Mouse (Mus musculus) left cerebral cortex, adult 9 months (tissue): ENCODE measurements around the gene Itga7.

ENCODE experiments used
- DNase-seq, 2 experiments: peaks; one replicate each; pipeline ENCODE4 v3.0.0; 2022; ENCODE audit warnings: low spot score in 2 of 2

Itga7 gene

DNA sequence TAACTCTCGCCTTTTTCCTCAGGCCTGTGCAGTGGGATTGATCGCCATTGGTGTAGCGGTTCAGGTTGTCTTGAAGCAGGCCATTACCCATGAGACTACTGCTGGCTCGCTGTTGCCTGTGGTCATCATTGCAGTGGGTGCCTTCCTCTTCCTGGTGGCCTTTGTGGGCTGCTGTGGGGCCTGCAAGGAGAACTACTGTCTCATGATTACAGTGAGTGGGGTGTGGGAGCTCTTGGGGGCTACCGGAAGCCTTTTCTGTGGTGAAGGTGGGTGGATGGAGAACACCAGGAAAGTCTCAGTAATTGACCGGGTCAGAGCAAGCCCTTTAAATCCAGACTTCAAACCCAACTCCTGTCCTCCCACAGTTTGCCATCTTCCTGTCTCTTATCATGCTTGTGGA, 22.2 kb upstream of the Itga7 start:
- no peak for DNase-seq

DNA sequence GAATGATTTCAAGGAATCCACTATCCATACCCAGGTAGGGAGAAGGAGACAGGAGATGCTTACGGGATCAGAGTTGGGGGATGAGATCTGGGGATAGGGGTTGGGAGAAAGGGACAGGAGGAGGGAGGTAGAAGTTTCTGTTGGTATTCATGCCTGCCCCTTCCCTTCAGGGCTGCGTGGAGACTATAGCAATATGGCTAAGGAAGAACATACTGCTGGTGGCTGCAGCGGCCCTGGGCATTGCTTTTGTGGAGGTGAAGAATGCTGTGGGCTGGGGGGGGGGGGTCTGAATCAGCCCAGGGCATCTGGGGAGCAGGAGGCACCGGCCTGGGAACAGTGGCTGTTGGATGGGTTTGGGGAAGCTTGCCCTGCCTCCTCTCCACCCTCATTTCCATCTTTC, 21.4 kb upstream of the Itga7 start:
- no peak for DNase-seq

DNA sequence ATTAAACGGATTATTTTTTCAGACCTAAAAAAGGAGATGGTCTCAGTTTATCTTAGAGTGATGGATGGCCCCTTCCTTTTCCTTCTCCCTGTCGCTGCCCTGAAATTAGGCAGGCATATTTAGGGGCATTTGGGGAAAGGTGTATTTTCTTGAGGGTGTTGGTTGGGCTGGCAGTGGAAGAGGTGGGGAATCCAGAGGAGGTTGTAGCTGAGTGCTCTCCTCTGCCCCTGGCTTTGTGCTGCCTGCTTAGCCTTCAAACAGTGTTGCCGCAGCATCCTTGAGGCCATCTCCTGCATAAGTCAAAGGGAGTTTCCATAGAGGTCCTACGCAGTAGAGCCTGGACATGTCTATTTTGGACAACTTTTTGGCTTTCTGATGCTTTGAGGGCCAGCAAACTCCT, 20.8 kb upstream of the Itga7 start:
- no peak for DNase-seq

DNA sequence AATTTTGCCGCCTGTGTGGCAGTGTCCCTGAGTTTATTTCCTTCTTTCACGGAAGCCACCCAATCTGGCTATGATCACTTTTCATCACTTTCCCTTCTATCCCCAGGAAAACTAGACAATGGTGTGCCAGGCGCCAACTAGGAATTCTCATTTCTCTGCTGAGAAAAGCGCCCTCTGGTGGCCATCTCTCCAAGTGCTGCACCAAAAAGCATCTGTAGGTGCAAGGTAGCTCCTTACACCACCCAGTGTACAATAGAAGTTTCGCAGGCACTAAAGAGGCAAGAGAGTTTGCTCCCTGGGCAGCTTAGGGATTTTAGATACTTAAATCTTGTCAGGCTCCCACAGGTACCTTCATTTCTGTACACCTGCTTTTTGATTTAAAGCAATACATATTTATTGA, 20.4 kb upstream of the Itga7 start:
- DNase-seq = peak in 1 of 2 experiments; percentile 94

DNA sequence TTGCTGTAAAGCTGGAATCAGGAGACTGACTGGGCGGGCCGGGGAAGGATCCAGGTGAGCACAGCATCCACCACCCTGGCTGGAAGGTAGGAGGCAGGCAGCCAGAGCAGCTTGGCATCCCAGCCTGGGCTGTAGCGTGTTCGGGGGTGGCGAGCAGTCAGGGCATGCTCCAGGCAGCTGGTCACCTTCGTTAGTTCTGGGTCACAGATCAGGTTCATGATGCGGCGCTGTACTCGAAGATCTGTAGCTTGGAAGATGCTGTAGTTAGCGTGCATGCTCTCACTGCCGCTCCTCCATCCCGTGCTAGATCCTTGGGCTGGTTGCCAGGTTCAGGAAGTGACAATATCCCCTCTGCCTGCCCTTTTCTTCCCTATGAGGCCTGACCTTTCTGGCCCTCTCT, 19.9 kb upstream of the Itga7 start:
- DNase-seq = no peak

DNA sequence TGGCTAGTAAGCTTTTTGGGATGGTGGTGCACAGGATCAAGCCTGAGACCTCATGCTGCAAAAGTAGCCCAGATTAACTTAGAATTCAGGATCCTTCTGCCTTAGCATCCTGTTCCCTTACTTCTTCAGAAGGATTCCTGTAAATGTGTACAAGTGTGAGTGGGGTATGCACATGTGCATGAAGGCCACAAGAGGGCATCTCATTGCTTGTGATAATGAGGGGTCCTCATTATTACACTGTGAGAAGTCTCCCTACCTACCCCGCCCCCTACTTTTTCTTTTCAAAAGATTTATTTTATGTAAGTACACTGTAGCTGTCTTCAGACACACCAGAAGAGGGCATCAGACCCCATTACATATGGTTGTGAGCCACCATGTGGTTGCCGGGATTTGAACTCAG, 18.1 kb upstream of the Itga7 start:
- no peak for DNase-seq

DNA sequence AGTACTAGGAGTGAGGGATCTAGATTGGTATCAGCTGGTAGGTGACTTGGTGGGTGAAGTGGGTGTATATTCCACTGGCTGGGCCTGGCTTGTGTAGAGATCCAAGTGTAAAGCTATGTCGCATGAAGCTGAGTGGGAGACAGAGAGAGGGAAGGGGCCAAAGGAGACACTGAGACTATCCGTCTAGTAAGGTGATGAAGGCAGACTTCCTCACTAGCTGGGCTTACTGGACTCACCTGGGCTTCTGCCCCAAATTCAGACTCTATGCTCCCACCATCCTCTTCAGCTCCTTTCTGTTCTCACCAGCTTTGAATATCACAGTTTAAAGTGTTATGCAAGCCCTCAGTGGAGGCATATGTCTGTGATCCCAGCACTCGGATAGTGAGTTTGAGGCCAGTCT, 17.0 kb upstream of the Itga7 start:
- DNase-seq = no peak

DNA sequence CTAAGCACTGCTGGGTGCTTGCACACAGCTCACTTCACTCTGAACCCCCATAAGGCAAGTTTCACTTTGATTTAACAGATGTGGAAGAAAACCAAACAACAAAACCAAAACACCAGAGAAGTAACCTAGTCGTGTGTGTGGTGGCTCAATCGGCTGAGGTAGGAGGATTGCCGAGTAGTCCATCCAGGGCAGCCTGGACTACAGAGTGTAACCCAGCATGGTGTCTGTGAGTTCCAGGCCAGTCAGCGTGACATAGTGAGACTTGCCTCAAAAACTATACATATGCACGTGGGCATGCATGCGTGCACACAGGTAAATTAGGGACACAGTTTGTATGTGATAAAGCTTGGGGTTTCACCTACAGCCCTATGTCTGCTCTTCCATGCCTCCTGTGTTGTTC, 16.2 kb upstream of the Itga7 start:
- DNase-seq = no peak

DNA sequence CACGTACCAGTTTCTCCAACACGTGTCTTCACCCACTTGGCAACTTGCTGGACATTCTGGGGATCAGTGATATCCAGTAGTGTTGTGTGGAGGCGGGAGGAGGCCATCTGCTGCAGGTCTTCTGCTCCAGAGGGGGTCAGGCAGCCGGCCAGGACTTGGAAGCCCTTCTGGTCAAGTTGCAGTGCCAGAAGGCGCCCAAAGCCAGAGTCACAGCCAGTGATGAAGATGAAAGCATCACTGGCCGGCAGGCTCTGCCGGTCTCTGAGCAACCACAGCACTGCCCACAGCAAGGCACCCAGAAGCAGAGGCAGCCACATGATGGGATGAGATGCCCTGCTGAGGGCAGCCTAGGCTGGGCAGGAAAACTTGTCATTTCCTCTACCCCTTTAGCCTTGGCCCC, 15.4 kb upstream of the Itga7 start:
- DNase-seq = no peak

DNA sequence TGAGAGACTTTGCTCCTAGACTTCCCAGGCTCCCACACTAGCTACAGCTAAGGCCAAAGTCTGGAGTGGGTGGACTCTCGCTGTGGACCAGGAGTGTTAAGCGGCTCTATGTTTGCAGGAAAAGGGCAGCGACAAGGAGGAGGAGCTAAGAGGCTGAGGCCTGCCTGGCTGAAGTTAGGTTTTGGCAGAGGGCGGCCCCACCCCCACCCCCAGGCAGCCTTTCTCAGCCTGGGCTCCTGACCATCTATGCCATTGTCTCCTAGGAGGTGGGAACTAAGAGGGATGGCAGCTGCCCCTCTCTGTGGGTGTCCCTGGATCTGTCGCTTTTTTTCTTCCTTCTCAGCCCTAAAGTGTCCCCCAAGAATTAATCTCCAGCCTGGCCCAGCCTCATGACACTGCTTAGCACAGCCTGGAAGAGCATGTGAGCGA, 14.4 kb upstream of the Itga7 start:
- no peak for DNase-seq

DNA sequence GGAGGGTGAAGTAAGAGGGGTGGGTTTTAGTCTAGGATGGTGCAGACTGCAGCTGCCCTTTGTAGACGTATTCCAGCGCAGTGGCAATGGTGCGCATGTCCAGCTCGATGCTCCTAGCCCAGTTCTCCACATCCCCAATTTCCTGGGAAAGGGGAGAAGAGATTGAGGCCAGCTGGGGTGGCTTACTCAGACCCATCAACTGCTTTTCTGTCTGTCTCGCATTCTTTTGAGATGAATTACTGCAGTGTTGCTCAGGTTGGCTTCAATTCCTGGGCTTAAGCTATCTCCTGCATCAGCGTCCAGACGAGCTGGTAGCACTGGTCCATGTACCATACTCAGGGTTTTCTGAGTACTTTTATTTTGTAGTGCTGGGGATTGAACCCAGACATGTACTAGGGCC, 13.7 kb upstream of the Itga7 start:
- DNase-seq = no peak

DNA sequence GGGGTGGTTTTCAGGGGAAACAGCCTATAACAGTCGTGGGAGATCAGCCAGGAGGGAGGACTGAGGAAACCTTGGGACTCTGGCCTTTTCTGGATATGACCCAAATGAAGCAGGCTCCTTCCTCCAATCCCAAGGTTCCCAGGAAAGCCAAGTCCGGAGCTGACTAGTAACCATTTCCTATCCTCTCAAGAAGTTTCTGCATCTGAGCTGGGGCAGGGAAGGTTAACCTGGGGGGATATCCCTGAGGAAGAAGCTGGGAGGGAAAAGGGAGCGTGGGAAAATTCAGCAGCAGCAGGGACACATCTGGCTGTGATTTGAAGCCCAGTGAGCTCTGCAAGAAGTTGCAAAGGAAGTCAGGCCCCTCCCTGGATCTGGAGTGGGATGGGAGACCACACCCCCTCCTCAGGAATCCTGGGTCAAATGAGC, 12.9 kb upstream of the Itga7 start:
- DNase-seq = no peak

DNA sequence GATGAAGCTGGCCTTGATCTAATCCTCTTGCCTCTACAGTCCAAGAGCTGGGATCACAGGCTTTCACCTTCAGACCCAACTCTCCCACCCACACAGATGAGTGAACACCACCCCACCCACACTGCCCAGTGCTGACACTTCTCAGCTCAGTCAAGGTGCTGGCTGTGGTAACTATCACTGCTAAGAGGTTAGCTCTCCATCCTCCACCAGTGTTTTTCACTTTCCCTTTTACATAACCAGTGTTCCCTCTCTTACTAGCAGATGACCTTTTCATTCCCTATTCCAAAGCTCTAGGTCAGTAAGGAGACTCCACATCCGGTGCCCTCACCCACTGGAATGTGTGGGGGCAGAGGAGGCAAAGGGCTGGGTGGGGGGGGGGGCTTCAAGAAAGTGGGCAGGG, 12.4 kb upstream of the Itga7 start:
- DNase-seq = no peak

DNA sequence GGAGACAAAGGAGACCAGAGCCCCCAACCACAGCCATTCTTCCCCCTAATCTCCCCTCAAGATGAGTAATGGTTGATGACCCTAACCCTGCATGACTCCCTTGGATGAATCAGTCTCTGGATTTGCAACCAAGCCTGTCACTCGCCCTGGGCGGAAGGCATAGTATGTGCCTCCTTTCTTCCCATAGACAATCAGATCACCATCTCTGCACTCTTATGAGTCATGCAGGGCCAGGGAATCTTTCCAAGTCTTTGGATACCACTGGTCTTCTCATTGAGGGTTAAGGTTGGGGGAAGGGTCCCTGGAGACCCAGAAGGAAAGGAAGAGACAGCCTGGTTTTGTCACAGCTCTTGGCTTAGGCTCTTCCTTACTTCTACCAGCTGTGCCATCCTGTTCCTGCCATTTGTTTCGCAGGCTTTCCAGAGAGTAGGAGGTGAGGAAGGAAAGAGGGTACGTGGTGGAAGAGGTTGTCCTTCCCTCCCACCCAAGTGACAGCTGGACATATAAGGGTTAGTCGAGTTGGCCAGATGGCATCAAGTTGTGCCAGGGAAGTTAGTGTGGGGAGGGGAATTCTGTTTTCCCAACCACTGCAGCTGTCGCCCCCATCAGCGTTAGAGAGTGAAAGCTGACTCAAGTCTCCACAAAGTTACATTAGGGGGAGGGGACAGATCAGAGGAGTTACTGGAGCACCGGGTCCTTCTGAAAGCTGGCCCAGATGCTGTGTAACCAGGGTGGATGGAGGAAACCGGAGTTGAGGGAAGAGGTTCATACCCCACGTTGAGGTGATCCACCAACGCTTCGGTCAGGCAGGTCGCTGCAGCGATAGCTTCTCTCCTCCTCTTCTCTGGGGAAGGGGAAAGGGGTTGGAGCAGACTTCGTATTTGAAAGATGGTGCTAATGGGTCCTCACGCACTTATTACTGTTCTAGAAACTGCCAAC, 11.5 kb upstream of the Itga7 start:
- peak in 1 of 2 experiments; percentile 24 for DNase-seq

DNA sequence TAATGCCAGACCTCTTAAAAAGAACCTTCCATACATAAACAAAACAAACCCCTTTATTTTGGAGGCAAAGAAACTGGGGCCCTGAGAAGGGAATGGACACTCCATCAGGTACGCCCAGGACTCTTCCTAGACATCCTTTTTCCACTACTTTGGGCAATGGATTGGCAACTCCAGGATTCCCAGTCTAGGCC, 10.9 kb upstream of the Itga7 start, which contains the start of gene Rdh5:
TSS of gene Rdh5 (minus strand) at position 67 of the 191 bp plus-strand sequence.
- no peak for DNase-seq

DNA sequence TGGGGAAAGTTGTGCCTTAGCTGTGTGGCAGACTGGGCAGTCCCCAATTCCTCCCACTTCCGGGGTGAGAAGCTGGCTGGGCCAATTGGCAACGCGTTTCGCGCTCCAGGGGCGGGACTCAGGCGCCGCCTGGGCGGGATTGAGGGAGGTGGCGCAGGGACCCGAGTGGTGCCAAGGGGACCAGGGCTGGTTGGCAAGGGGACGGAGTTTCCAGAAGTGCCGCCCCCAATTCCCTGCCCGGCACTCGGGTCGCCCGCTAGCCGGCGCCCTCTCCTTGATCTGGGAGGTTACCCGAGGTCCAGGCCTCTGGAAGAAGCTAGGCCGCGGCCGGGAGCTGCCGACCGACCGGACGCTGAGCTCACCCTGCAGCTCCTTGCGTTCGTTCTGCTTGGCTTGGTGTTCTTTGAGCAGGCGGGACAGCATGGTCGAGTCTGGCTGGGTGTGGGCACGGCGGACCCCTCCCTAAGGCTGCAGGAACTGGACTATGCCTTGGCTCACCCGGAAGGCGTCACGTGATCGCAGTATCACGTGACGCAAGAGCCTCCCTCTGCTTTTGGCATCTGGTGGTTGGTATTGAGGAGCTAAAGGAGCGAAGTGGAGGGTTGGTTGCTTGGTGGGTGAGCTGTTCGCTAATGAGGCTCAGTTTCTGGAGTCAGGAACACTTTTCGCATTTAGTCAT, 10.5 kb upstream of the Itga7 start:
- peak; percentile 87 to 96 for DNase-seq

DNA sequence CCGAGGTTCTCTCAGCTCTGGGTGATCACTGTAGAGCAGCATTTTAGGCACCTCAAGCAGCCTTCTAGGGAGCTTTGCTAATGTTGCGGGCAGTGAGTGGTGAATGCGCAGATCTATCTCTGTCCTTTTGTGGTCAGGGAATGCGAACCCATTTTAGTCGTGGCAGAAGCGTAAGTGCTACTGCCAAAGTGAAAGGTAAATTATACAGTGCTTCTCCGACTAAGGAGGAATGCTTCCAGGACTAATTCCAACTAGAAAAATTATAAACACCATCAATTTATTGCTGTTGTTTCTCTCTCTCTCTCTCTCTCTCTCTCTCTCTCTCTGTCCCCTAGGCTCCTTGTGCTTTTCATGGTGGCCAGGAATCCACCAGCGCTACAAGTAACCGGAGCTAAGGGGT, 9.7 kb upstream of the Itga7 start, which contains the start of gene Bloc1s1:
TSS of gene Bloc1s1 (minus strand) at position 101 of the 400 bp plus-strand sequence.
- no peak for DNase-seq

DNA sequence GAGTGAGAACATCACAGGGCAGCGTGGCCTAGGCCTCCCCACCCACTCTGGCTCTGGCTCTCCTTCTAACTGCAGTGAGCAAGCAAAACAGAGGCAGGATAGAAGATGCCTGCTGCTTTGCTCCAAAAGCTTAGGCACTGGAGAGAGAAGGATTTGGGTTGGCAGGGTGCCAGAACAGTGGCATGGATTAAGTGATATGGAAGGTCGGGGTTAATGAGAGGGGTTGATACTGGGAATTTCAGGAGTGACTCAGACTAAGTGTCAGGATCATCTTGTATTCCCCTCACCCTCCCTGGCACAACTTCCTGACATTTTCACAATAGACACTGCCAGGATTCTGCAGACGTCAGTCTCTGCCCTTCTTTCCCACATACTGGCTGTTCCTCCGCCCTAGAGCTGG, 5.3 kb upstream of the Itga7 start:
- DNase-seq = no peak

DNA sequence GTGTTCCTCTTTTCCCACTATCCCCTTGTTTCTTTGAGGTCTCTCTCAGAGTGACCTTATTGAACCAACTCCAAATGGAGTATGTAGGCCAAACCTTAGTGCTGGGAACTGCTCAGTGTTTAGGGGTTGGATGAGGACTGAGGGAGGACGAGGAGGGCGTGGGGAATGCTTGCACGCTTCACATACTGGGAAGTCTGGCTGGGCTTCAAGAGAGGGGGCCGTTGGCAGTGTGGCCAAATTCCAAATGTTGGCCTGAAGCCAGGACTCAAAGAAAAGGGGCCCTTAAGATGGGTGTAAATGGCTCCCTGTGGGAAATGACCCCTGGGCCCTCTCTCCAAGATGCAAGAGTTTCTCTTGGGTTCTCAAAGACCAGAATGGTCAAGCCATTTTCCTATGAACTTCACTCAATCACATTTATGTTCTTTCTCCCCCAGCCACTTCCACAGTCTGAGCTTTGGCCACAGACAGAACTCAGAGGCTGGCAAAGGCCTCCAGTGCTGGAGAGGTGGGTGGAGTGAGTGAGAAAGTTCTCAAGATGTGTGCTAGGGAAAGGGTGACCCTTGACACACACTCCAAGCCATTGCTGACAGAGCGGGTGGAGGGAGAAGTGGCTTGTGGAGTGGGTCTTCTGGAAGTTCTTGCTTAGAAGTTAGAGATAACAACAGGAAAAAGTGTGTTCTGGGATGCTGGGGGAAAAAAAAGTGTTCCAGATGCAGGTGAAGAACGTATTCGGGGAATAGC, 3.8 kb upstream of the Itga7 start:
- no peak for DNase-seq

DNA sequence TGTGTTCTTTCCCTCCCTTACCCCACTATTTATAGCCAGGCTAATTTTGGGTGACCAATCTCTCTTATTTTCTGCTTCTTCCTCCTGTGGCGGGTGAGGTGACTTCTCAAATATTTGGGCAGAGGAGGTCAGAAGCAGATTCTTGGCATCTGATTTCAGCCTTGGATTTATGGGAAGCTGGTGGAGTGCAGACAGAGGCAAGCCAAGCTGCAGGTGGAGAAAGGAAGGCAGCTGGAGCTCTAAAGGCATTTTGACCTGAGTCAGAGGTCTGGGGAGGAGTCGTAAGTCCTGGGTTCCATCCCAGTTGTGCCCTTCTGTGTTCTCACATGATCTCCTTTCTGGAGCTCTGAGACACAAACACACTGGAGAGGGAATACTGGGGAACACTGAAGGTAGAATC, 2.2 kb upstream of the Itga7 start:
- DNase-seq = no peak

DNA sequence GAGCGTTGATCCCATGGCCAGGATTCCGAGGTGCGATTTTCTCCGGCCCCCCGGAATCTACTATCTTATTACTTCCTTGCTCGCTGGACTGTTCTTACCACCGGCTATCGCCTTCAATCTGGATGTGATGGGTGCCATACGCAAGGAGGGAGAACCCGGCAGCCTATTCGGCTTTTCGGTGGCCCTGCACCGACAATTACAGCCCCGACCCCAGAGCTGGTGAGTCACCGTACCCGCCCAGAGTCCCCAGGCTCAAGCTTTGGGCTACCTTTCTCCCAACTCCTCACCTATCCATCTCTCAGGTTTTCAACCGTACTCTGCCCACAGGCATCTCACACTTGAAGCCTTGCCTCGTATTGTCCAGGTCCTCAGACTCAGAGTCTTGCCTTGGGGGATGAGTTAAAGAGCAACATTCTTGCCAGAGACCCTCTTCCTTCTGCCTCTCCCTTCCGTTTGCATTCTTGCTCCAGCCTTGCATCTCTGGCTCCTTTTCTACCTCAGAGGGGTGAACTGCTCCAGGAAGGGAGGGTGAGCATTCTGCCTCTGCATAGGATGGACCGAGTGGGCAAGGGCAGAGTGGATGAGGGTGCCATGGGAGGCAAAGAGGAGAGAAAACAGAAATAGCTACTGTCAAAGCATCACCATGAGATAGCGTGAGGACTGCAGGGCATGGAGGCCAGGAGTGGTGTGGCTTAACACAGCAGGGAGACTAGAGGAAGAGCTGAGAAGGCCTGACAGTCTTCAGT, 531 bp downstream of the Itga7 start:
- no peak for DNase-seq
